ENCODE assay signal across 8 mouse cellular contexts in genomic region chr11:78094504-78095143, GRCm38 (mm10). TPM values are rescaled to one million over a fixed set of nuclear protein-coding genes. Genes with fewer than 3 reads are reported as not detected.
A peak's percentile ranks its signal among the peaks of the same experiment; 100 is the strongest.
DNase-seq lines count a peak whose midpoint lies in the region; ATAC-seq lines count a peak whose summit lies in the region.

Fam222b (plus strand) TSS chr11:78094660.

- H3K4me1 ChIP-seq in hindbrain, embryonic 16.5 days (ENCODE audit: control insufficient read depth, insufficient read depth, low read depth, low read length), result peaks cover 16% of the 10 kb centered on the region

- H3K36me3 ChIP-seq in hindbrain, embryonic 16.5 days (ENCODE audit: control insufficient read depth, insufficient read depth, low read length), result no peaks in the 10 kb centered on the region
- H3K36me3 ChIP-seq in macrophage (ENCODE audit: inconsistent target), result no peaks in the 10 kb centered on the region

- no peaks in the 10 kb centered on the region for H3K27me3 ChIP-seq in hindbrain, embryonic 16.5 days (replicated peaks; ENCODE audit: control insufficient read depth, insufficient read depth, low read length)

- peaks cover 50% of the 10 kb centered on the region for H3K79me2 ChIP-seq in macrophage (ENCODE audit: inconsistent target)

- DNase-seq in T-cell, adult 2 months (ENCODE audit: low spot score), result peak; percentile 90
- DNase-seq in cerebellum, postnatal 36 days, result peak; percentile 90 to 94
- peak; percentile 93 for DNase-seq in gastrocnemius, adult 18-20 months (ENCODE audit: low spot score)
- DNase-seq in left cerebral cortex, adult 18-20 months (ENCODE audit: low spot score in 2 of 2), result peak; percentile 90 to 93
- peak; percentile 92 for DNase-seq in right cerebral cortex, adult 18-20 months
- DNase-seq in urinary bladder, postnatal 10 days (ENCODE audit: low spot score), result peak; percentile 82

- H3K27ac ChIP-seq in hindbrain, embryonic 16.5 days (ENCODE audit: low read depth, low read length), result peak within 1 kb of the TSS; percentile 79
- H3K27ac ChIP-seq in macrophage, result peak within 1 kb of the TSS; percentile 74

- H3K9me3 ChIP-seq in hindbrain, embryonic 16.5 days (ENCODE audit: control insufficient read depth, low read length), result no peaks in the 10 kb centered on the region

- ATAC-seq in hindbrain, embryonic 16.5 days, result peak; percentile 97

- under 1% methylated on average over 38 of the region's 38 CpGs for WGBS in hindbrain, embryonic 16.5 days
- under 1% methylated on average over 33 of the region's 38 CpGs for WGBS in macrophage (ENCODE audit: missing documents)

- peak within 1 kb of the TSS; percentile 63 for H3K4me3 ChIP-seq in hindbrain, embryonic 16.5 days (ENCODE audit: low read length)
- H3K4me3 ChIP-seq in macrophage (ENCODE audit: inconsistent target), result peak within 1 kb of the TSS; percentile 97

- peak within 1 kb of the TSS; percentile 61 for H3K4me2 ChIP-seq in hindbrain, embryonic 16.5 days (ENCODE audit: low read length)

- H3K9ac ChIP-seq in hindbrain, embryonic 16.5 days (ENCODE audit: low read depth, low read length), result peak within 1 kb of the TSS; percentile 74

RNA-seq across cellular contexts. Expression of gene Fam222b, which starts in this region (rescaled TPM):
- 1 to 10 TPM; 8.2 to 9.4 TPM for total RNA-seq in gastrocnemius, adult 18-20 months (2021)
- polyA plus RNA-seq in hindbrain, embryonic 16.5 days (2015; fragmentation: Nextera tagmentation; extraction: Ambion mirVana), result 21.8 and 33.4 TPM in 2 replicates
- 10 to 100 TPM; 29.5 to 30.0 TPM for total RNA-seq in left cerebral cortex, adult 18-20 months (2021)
- 10 to 100 TPM in 16 of 26 experiments, 1 to 10 TPM in 10; 2.9 to 20.4 (median 10.9) TPM for total RNA-seq in macrophage (2018; cell fraction: chromatin; rRNA removed)
- 10 to 100 TPM; 10.7 to 25.7 (median 19.3) TPM for total RNA-seq in macrophage (2018; cell fraction: cytosol; rRNA removed)
- 10 to 100 TPM in 23 of 26 experiments, 1 to 10 TPM in 3; 5.1 to 25.2 (median 16.0) TPM for total RNA-seq in macrophage (2018; cell fraction: nucleus; rRNA removed)
- polyA plus RNA-seq in macrophage (2018), result 10.7 to 14.6 TPM (median 14.0 TPM) in 3 replicates

Comparison
In these comparisons a context has a peak if more than half of its experiments do, and no peak if none do; other contexts are left out.
1. Peak in every context shown above with its lines: DNase-seq, ATAC-seq, H3K4me3 ChIP-seq and H3K27ac ChIP-seq.